Mouse (Mus musculus) midbrain, embryonic 10.5 days (tissue): Measurements from ENCODE around the gene Fbxl16. TPM values are rescaled to one million over a fixed set of nuclear protein-coding genes. Genes with fewer than 3 reads are reported as not detected.
"Not testable (repeated sequence)": the region's sequence is repeated elsewhere in the genome, so short reads cannot be mapped to it uniquely, and the experiment has no call there.

Experiments
- DNase-seq: peaks from one replicate; pipeline ENCODE4 v3.0.0-alpha.2; 2017; ENCODE audit warnings: low spot score
- H3K27ac ChIP-seq: fragments of 300-500 bp; sonication (generic); replicated peaks from 2 replicates; pipeline ENCODE4 v1.5.1; 2016; ENCODE audit warnings: mild to moderate bottlenecking
- H3K27me3 ChIP-seq: fragments of 300-500 bp; sonication (generic); 2 replicates; pipeline ENCODE4 v1.6.1; 2016; ENCODE audit warnings: low read depth, mild to moderate bottlenecking; ENCODE audit not compliant: poor library complexity, severe bottlenecking
- H3K36me3 ChIP-seq: fragments of 300-500 bp; sonication (generic); 2 replicates; pipeline ENCODE4 v1.6.1; 2016; ENCODE audit warnings: mild to moderate bottlenecking, moderate library complexity
- H3K4me1 ChIP-seq: fragments of 300-500 bp; sonication (generic); 2 replicates; pipeline ENCODE4 v1.6.1; 2016
- H3K4me3 ChIP-seq: fragments of 300-500 bp; sonication (generic); 2 replicates; pipeline ENCODE4 v1.5.1; 2016; ENCODE audit warnings: mild to moderate bottlenecking, moderate library complexity
- H3K9me3 ChIP-seq: fragments of 300-500 bp; sonication (generic); replicated peaks from 2 replicates; pipeline ENCODE4 v1.6.1; 2016; ENCODE audit warnings: mild to moderate bottlenecking
- WGBS: fragments of 180-500 bp; shearing (Covaris S2); methylation state at CpG from one replicate; pipeline ENCODE4 v1.1.7; 2016; 5-methylcytosine and 5-hydroxymethylcytosine counted together
- polyA plus RNA-seq: library from polyadenylated mRNA; unstranded; fragments of >200 nt; fragmentation: Nextera tagmentation; extraction: Ambion mirVana; gene quantifications from 2 replicates; pipeline ENCODE4 v1.2.1, GENCODE M21; 2016

Gene Fbxl16
- polyA plus RNA-seq, 1 experiment from 2014 or later, result 9.3 TPM

GRCm38 (mm10) chr17:25802825-25803517 is 5.9 kb upstream of the Fbxl16 start:
- WGBS, result 13% methylated on average over 10 of the region's 10 CpGs
- Histone ChIP-seq H3K4me1 (peaks cover 32% of the 10 kb centered on the region), H3K27me3 (peaks cover 21% of the 10 kb centered on the region), H3K9me3 (no peaks in the 10 kb centered on the region), H3K36me3 (no peaks in the 10 kb centered on the region), H3K27ac (peak overlapping the region; percentile 89), H3K4me3 (peak overlapping the region; percentile 38)
- peak; percentile 95 for DNase-seq

- no peak for DNase-seq
- Histone ChIP-seq H3K36me3 (no peaks in the 10 kb centered on the region), H3K27me3 (peaks cover 49% of the 10 kb centered on the region), H3K27ac (no peak overlapping the region), H3K9me3 (no peaks in the 10 kb centered on the region), H3K4me1 (peaks cover 59% of the 10 kb centered on the region), H3K4me3 (no peak overlapping the region)
- WGBS, result 88% methylated on average over 4 of the region's 4 CpGs
These were observed 2.4 kb upstream of the Fbxl16 start for GRCm38 (mm10) chr17:25806507-25806906.

GRCm38 (mm10) chr17:25807452-25807851 is 1.4 kb upstream of the Fbxl16 start:
- H3K36me3 ChIP-seq, H3K27ac ChIP-seq, H3K9me3 ChIP-seq, DNase-seq, H3K4me3 ChIP-seq: not testable (repeated sequence)
- H3K27me3 ChIP-seq, result peaks cover 49% of the 10 kb centered on the region
- H3K4me1 ChIP-seq, result peaks cover 53% of the 10 kb centered on the region
- 40% methylated on average over 2 of the region's 2 CpGs for WGBS

GRCm38 (mm10) chr17:25808028-25808427 is 857 bp upstream of the Fbxl16 start:
- H3K27ac ChIP-seq, result peak overlapping the region; percentile 95
- 51% methylated on average over 5 of the region's 5 CpGs for WGBS
- no peaks in the 10 kb centered on the region for H3K9me3 ChIP-seq
- no peak for DNase-seq
- H3K27me3 ChIP-seq, result peaks cover 55% of the 10 kb centered on the region
- peak overlapping the region; percentile 84 for H3K4me3 ChIP-seq
- peaks cover 52% of the 10 kb centered on the region for H3K4me1 ChIP-seq
- H3K36me3 ChIP-seq, result no peaks in the 10 kb centered on the region

GRCm38 (mm10) chr17:25809606-25810340 is 888 bp downstream of the Fbxl16 start:
- DNase-seq, result no peak
- peaks cover 63% of the 10 kb centered on the region for H3K27me3 ChIP-seq
- 8% methylated on average over 25 of the region's 25 CpGs for WGBS

GRCm38 (mm10) chr17:25810890-25811289 is 2.0 kb downstream of the Fbxl16 start:
- H3K36me3 ChIP-seq, result no peaks in the 10 kb centered on the region
- H3K4me3 ChIP-seq, result peak overlapping the region; percentile 84
- H3K27ac ChIP-seq, result no peak overlapping the region
- WGBS, result 67% methylated on average over 4 of the region's 4 CpGs
- H3K4me1 ChIP-seq, result peaks cover 45% of the 10 kb centered on the region
- H3K9me3 ChIP-seq, result no peaks in the 10 kb centered on the region
- H3K27me3 ChIP-seq, result peaks cover 67% of the 10 kb centered on the region
- no peak for DNase-seq

More at GRCm38 (mm10) chr17:25809606-25810340, 888 bp downstream of the Fbxl16 start:
- H3K4me1 ChIP-seq, result peaks cover 45% of the 10 kb centered on the region
- no peaks in the 10 kb centered on the region for H3K9me3 ChIP-seq
- peak overlapping the region; percentile 95 for H3K27ac ChIP-seq
- H3K36me3 ChIP-seq, result no peaks in the 10 kb centered on the region
- peak overlapping the region; percentile 84 for H3K4me3 ChIP-seq

GRCm38 (mm10) chr17:25813471-25813870 is 4.6 kb downstream of the Fbxl16 start:
- peak overlapping the region; percentile 24; the same call in 1 of the 2 replicates for H3K4me3 ChIP-seq
- H3K27ac ChIP-seq, result no peak overlapping the region
- WGBS, result 3% methylated on average over 20 of the region's 20 CpGs
- no peaks in the 10 kb centered on the region for H3K9me3 ChIP-seq
- peaks cover 22% of the 10 kb centered on the region for H3K36me3 ChIP-seq
- DNase-seq, result peak; percentile 84
- peaks cover 78% of the 10 kb centered on the region for H3K27me3 ChIP-seq
- H3K4me1 ChIP-seq, result peaks cover 38% of the 10 kb centered on the region

GRCm38 (mm10) chr17:25817662-25818061 is 8.8 kb downstream of the Fbxl16 start:
- whole genome bisulfite sequencing, result 83% methylated on average over 11 of the region's 11 CpGs
- no peak overlapping the region for H3K4me3 ChIP-seq
- H3K27me3 ChIP-seq, result peaks cover 69% of the 10 kb centered on the region
- H3K9me3 ChIP-seq, result no peaks in the 10 kb centered on the region
- peaks cover 26% of the 10 kb centered on the region for H3K4me1 ChIP-seq
- H3K27ac ChIP-seq, result no peak overlapping the region
- no peak for DNase-seq
- H3K36me3 ChIP-seq, result peaks cover 33% of the 10 kb centered on the region

GRCm38 (mm10) chr17:25818851-25819780 is 10.2 kb downstream of the Fbxl16 start:
- peaks cover 58% of the 10 kb centered on the region for H3K27me3 ChIP-seq
- H3K36me3 ChIP-seq, result peaks cover 33% of the 10 kb centered on the region
- DNase-seq, result no peak
- 6% methylated on average over 46 of the region's 46 CpGs for WGBS
- peak overlapping the region; percentile 68 for H3K27ac ChIP-seq
- H3K4me1 ChIP-seq, result peaks cover 26% of the 10 kb centered on the region
- H3K4me3 ChIP-seq, result peak overlapping the region; percentile 45
- no peaks in the 10 kb centered on the region for H3K9me3 ChIP-seq

GRCm38 (mm10) chr17:25823452-25823851 is 14.6 kb downstream of the Fbxl16 start, which contains the start of gene Wdr24:
Wdr24 (plus strand) TSS chr17:25823627.
- peaks cover 29% of the 10 kb centered on the region for H3K27me3 ChIP-seq
- H3K27ac ChIP-seq, result peak within 1 kb of the TSS; percentile 82
- peak; percentile 73 for DNase-seq
- WGBS, result under 1% methylated on average over 18 of the region's 18 CpGs
- peak within 1 kb of the TSS; percentile 89 for H3K4me3 ChIP-seq
- peaks cover 44% of the 10 kb centered on the region for H3K36me3 ChIP-seq
- H3K4me1 ChIP-seq, result peaks cover 65% of the 10 kb centered on the region
- H3K9me3 ChIP-seq, result no peaks in the 10 kb centered on the region

- no peaks in the 10 kb centered on the region for H3K9me3 ChIP-seq
- WGBS, result 77% methylated on average over 17 of the region's 17 CpGs
- H3K27ac ChIP-seq, result no peak overlapping the region
- H3K4me3 ChIP-seq, result peak overlapping the region; percentile 89
- H3K4me1 ChIP-seq, result peaks cover 66% of the 10 kb centered on the region
- DNase-seq, result no peak
- H3K27me3 ChIP-seq, result peaks cover 18% of the 10 kb centered on the region
- peaks cover 39% of the 10 kb centered on the region for H3K36me3 ChIP-seq
These were observed 15.7 kb downstream of the Fbxl16 start for GRCm38 (mm10) chr17:25824362-25825142.
